In genomic region chr13:46819729-46820223, GRCm38 (mm10) we compare ENCODE assay signal across 15 mouse cellular contexts.
DNase-seq lines count a peak whose midpoint lies in the region; ATAC-seq and TF ChIP-seq lines count a peak whose summit lies in the region.
"Had no signal": no experiment of that assay in that cellular context is flagged by ENCODE, and none has a peak within 500 bp of the region (broad histone marks: within the 10 kb centered on the region; RNA-seq: fewer than 3 reads in every experiment).

No protein-coding gene starts in this region.

- DNase-seq in MEL (ENCODE audit: low read depth, low spot score): peak; percentile 21
- peak; percentile 43 for DNase-seq in brain, adult 2 months (ENCODE audit: low read depth, low spot score)
- peak; percentile 20 for DNase-seq in forelimb bud, embryonic 11.5 days (ENCODE audit: low read depth, low spot score)
- DNase-seq in midbrain, embryonic 11.5 days (ENCODE audit: low spot score, missing footprints): peak; percentile 88
- no peak for DNase-seq in lung, postnatal 25 days (ENCODE audit: low spot score)
- DNase-seq in urinary bladder, postnatal 36 days (ENCODE audit: low spot score in 2 of 2): no peak
- no peak for DNase-seq in gastrocnemius, postnatal 4 days (ENCODE audit: low spot score in 2 of 2)
- DNase-seq in thymus, adult 18-20 months: no peak
- DNase-seq: adrenal gland, adult 2 months; cerebellum, adult 11 months; kidney, postnatal 36 days; lung, adult 2 months had no signal

- WGBS in midbrain, embryonic 11.5 days: 71% methylated on average over 13 of the region's 13 CpGs

- H3K9me3 ChIP-seq in MEL (replicated peaks; ENCODE audit: insufficient read depth, low read length): no peaks in the 10 kb centered on the region
- H3K9me3 ChIP-seq in midbrain, embryonic 11.5 days (ENCODE audit: control insufficient read depth, low read length): no peaks in the 10 kb centered on the region
- H3K9me3 ChIP-seq: limb, embryonic 12.5 days; megakaryocyte, embryonic 14.5 days had no signal

- no peak overlapping the region for H3K4me3 ChIP-seq in MEL (ENCODE audit: control insufficient read depth in 1 of 2, insufficient read depth in 1 of 2, low read depth in 2 of 2, low read length in 2 of 2)
- H3K4me3 ChIP-seq in midbrain, embryonic 11.5 days (ENCODE audit: low read depth, low read length): no peak overlapping the region
- H3K4me3 ChIP-seq: limb, embryonic 12.5 days; megakaryocyte, embryonic 14.5 days had no signal

- H3K4me1 ChIP-seq in MEL (ENCODE audit: control insufficient read depth in 1 of 2, insufficient read depth in 2 of 2, low read length in 2 of 2): peaks cover 0 to 13% of the 10 kb centered on the region in 2 experiments; a peak in 2 of 4 replicates
- peaks cover 7% of the 10 kb centered on the region; the same call in 1 of the 2 replicates for H3K4me1 ChIP-seq in midbrain, embryonic 11.5 days (ENCODE audit: control insufficient read depth, insufficient read depth, low read length)

- no peaks in the 10 kb centered on the region for H3K27me3 ChIP-seq in MEL (ENCODE audit: control insufficient read depth in 1 of 2, insufficient read depth in 2 of 2, low read length in 2 of 2)
- H3K27me3 ChIP-seq in midbrain, embryonic 11.5 days (ENCODE audit: control insufficient read depth, insufficient read depth, low read length): no peaks in the 10 kb centered on the region
- H3K27me3 ChIP-seq: limb, embryonic 12.5 days; megakaryocyte, embryonic 14.5 days had no signal

- no peak for TF ChIP-seq CTCF in MEL (IDR thresholded peaks at IDR 0.05 in 2 of 3, conservative IDR thresholded peaks at IDR 0.05 in 1 of 3; ENCODE audit: control insufficient read depth in 1 of 3, insufficient read depth in 1 of 3, low read depth in 2 of 3, low read length in 3 of 3, poor library complexity in 1 of 3, severe bottlenecking in 1 of 3)

- no peak overlapping the region for H3K27ac ChIP-seq in MEL (ENCODE audit: control insufficient read depth, low read depth, low read length)
- no peak overlapping the region for H3K27ac ChIP-seq in midbrain, embryonic 11.5 days (ENCODE audit: low read depth, low read length)
- H3K27ac ChIP-seq: limb, embryonic 12.5 days had no signal

- no peak overlapping the region for H3K4me2 ChIP-seq in midbrain, embryonic 11.5 days
- H3K4me2 ChIP-seq: limb, embryonic 12.5 days had no signal

- no peaks in the 10 kb centered on the region for H3K79me2 ChIP-seq in MEL (ENCODE audit: control insufficient read depth, insufficient read depth, low read length, poor library complexity)

- no peak for TF ChIP-seq EP300 in MEL (IDR thresholded peaks at IDR 0.05; ENCODE audit: low read depth in 1 of 2, low read length in 2 of 2)

- no peak for TF ChIP-seq RAD21 in MEL (IDR thresholded peaks at IDR 0.05; ENCODE audit: low read depth, low read length)

- H3K9ac ChIP-seq in MEL (ENCODE audit: control insufficient read depth, low read depth, low read length, poor library complexity, severe bottlenecking): no peak overlapping the region
- no peak overlapping the region for H3K9ac ChIP-seq in midbrain, embryonic 11.5 days (ENCODE audit: low read length)
- H3K9ac ChIP-seq: limb, embryonic 12.5 days had no signal

- TF ChIP-seq POLR2A in MEL (IDR thresholded peaks at IDR 0.05; ENCODE audit: control insufficient read depth in 1 of 2, insufficient read depth in 1 of 2, low read depth in 1 of 2, low read length in 2 of 2, poor library complexity in 1 of 2): no peak

- no peaks in the 10 kb centered on the region for H3K36me3 ChIP-seq in MEL (ENCODE audit: control insufficient read depth in 1 of 2, insufficient read depth in 2 of 2, low read length in 2 of 2)
- H3K36me3 ChIP-seq in midbrain, embryonic 11.5 days (ENCODE audit: control insufficient read depth, insufficient read depth, low read length): peaks cover 2% of the 10 kb centered on the region

- peak; percentile 70; the same call in 1 of the 2 replicates for ATAC-seq in midbrain, embryonic 11.5 days (ENCODE audit: low FRiP score)
- ATAC-seq: intestine, postnatal 0 days had no signal

TF ChIP-seq in MEL, 35 proteins besides CTCF, POLR2A, EP300 and RAD21:
- TF ChIP-seq BHLHE40 (IDR thresholded peaks at IDR 0.05; ENCODE audit: borderline replicate concordance, low read depth, low read length) (peak; percentile 79), TBP (IDR thresholded peaks at IDR 0.05; ENCODE audit: low read depth, low read length) (no peak), JUND (IDR thresholded peaks at IDR 0.05; ENCODE audit: low read depth, low read length) (no peak), GATA1 (IDR thresholded peaks at IDR 0.05; ENCODE audit: low read depth, low read length) (0 out of 2 replicates have a peak, but pooled peaks have one; percentile 30), TCF12 (IDR thresholded peaks at IDR 0.05; ENCODE audit: low read depth, low read length) (no peak), CHD1 (IDR thresholded peaks at IDR 0.05; ENCODE audit: low read depth, low read length) (no peak), USF1 (IDR thresholded peaks at IDR 0.05; ENCODE audit: low read depth, low read length) (peak; percentile 51; the same call in 1 of the 2 replicates)

Comparison
In these comparisons a context has a peak if more than half of its experiments do, and no peak if none do; other contexts are left out.
1. DNase-seq: peak in MEL (single experiment), brain, adult 2 months (single experiment), forelimb bud, embryonic 11.5 days (single experiment) and midbrain, embryonic 11.5 days (single experiment); none in lung, postnatal 25 days (single experiment), urinary bladder, postnatal 36 days (0 of 2), gastrocnemius, postnatal 4 days (0 of 2) and thymus, adult 18-20 months (0 of 2).